Mouse (Mus musculus): ENCODE results near the gene Cables2. TPM values are rescaled to one million over a fixed set of nuclear protein-coding genes. Genes with fewer than 3 reads are reported as not detected.
"Not testable (repeated sequence)": the region's sequence is repeated elsewhere in the genome, so short reads cannot be mapped to it uniquely, and the experiment has no call there.

The Cables2 gene
- polyA plus RNA-seq, 1 experiment from 2014 or later, result 12.7 TPM

- in situ Hi-C loops (cut with MboI; ENCODE audit: low pct_unique_long_range_greater_than_20kb), result no loop called here
Observed at GRCm38 (mm10) chr2:180267955-180268354, 5.3 kb downstream of the Cables2 start.

GRCm38 (mm10) chr2:180262891-180263290, 10.4 kb downstream of the Cables2 start:
- POLR2A ChIA-PET, result interaction anchor here (0.6 kb wide), 1 partner anchor 457 kb away, joined by 3 read pairs; no protein-coding TSS in a partner anchor
- ATAC-seq (no peak), DNase-seq (ENCODE audit: low read depth, low spot score) (no peak)
- TF ChIP-seq CTCF (IDR thresholded peaks at IDR 0.05), result no peak
- CTCF ChIA-PET, result interaction anchor here (1.8 to 2.8 kb wide), 2 partner anchors 9 to 92 kb away, joined by 5 to 10 read pairs; no protein-coding TSS in a partner anchor
- no peaks in the 10 kb centered on the region for H3K27me3 ChIP-seq
- in situ Hi-C loops (cut with MboI; ENCODE audit: low pct_unique_long_range_greater_than_20kb), result no loop called here

More at GRCm38 (mm10) chr2:180267955-180268354, 5.3 kb downstream of the Cables2 start:
- ATAC-seq (no peak), DNase-seq (ENCODE audit: low read depth, low spot score) (no peak)
- no peaks in the 10 kb centered on the region for H3K27me3 ChIP-seq
- ChIA-PET POLR2A (no interaction called here), CTCF (no interaction called here)
- no peak for TF ChIP-seq CTCF (IDR thresholded peaks at IDR 0.05)

GRCm38 (mm10) chr2:180262441-180262840, 10.9 kb downstream of the Cables2 start:
- ChIA-PET POLR2A (no interaction called here), CTCF (interaction anchor here (1.8 to 2.8 kb wide), 2 partner anchors 9 to 92 kb away, joined by 5 to 10 read pairs; no protein-coding TSS in a partner anchor)
- ATAC-seq (no peak), DNase-seq (ENCODE audit: low read depth, low spot score) (no peak)
- in situ Hi-C loops (cut with MboI; ENCODE audit: low pct_unique_long_range_greater_than_20kb), result no loop called here
- TF ChIP-seq CTCF (IDR thresholded peaks at IDR 0.05), result no peak
- H3K27me3 ChIP-seq, result no peaks in the 10 kb centered on the region

- no peak for ATAC-seq
- CTCF ChIA-PET, result interaction anchor here (1.8 to 2.8 kb wide), 2 partner anchors 10 to 91 kb away, joined by 5 to 10 read pairs; no protein-coding TSS in a partner anchor
- no peaks in the 10 kb centered on the region for H3K27me3 ChIP-seq
- TF ChIP-seq CTCF (IDR thresholded peaks at IDR 0.05), result no peak
- POLR2A ChIA-PET, result no interaction called here
- DNase-seq (ENCODE audit: low read depth, low spot score), result no peak
- in situ Hi-C loops (cut with MboI; ENCODE audit: low pct_unique_long_range_greater_than_20kb), result no loop called here
Observed at GRCm38 (mm10) chr2:180261901-180262300, 11.4 kb downstream of the Cables2 start.

GRCm38 (mm10) chr2:180260610-180261480, 12.5 kb downstream of the Cables2 start:
- in situ Hi-C loops (cut with MboI; ENCODE audit: low pct_unique_long_range_greater_than_20kb), result no loop called here
- TF ChIP-seq CTCF (IDR thresholded peaks at IDR 0.05), result no peak
- CTCF ChIA-PET, result interaction anchor here (2.8 kb wide), 1 partner anchor 11 kb away, joined by 10 read pairs; no protein-coding TSS in a partner anchor
- ATAC-seq (no peak), DNase-seq (ENCODE audit: low read depth, low spot score) (no peak)
- POLR2A ChIA-PET, result no interaction called here
- H3K27me3 ChIP-seq, result no peaks in the 10 kb centered on the region

GRCm38 (mm10) chr2:180259826-180260609, 13.3 kb downstream of the Cables2 start:
- not testable (repeated sequence) for DNase-seq (ENCODE audit: low read depth, low spot score); ATAC-seq

GRCm38 (mm10) chr2:180258951-180259484, 14.3 kb downstream of the Cables2 start:
- in situ Hi-C loops (cut with MboI; ENCODE audit: low pct_unique_long_range_greater_than_20kb), result loop anchor here (10.0 kb wide), 2 partner anchors 74 to 184 kb away; partner anchors contain the start of gene Mtg2
- CTCF ChIA-PET, result interaction anchor here (1.7 kb wide), 1 partner anchor 13 kb away, joined by 4 read pairs; no protein-coding TSS in a partner anchor
- ATAC-seq; DNase-seq (ENCODE audit: low read depth, low spot score); H3K27me3 ChIP-seq; POLR2A ChIA-PET: not testable (repeated sequence)

More at GRCm38 (mm10) chr2:180259826-180260609, 13.3 kb downstream of the Cables2 start:
- in situ Hi-C loops (cut with MboI; ENCODE audit: low pct_unique_long_range_greater_than_20kb), result loop anchor here (10.0 kb wide), 2 partner anchors 75 to 185 kb away; partner anchors contain the start of gene Mtg2
- POLR2A ChIA-PET, CTCF ChIA-PET, H3K27me3 ChIP-seq: not testable (repeated sequence)

- in situ Hi-C loops (cut with MboI; ENCODE audit: low pct_unique_long_range_greater_than_20kb), result loop anchor here (10.0 kb wide), 2 partner anchors 73 to 183 kb away; partner anchors contain the start of gene Mtg2
- CTCF ChIA-PET, result interaction anchor here (1.7 kb wide), 1 partner anchor 14 kb away, joined by 4 read pairs; no protein-coding TSS in a partner anchor
Observed at GRCm38 (mm10) chr2:180257963-180258865, 15.1 kb downstream of the Cables2 start.

GRCm38 (mm10) chr2:180257001-180257521, 16.2 kb downstream of the Cables2 start, which contains the start of gene Rps21:
Rps21 (plus strand) TSS chr2:180257377.
- ChIA-PET POLR2A (interaction anchor here (0.6 to 1.7 kb wide), 8 partner anchors 9 to 83 kb away, joined by 3 to 5 read pairs (median 3); no protein-coding TSS in a partner anchor), CTCF (interaction anchor here (1.2 kb wide), 1 partner anchor 18 kb away, joined by 3 read pairs; no protein-coding TSS in a partner anchor)
- in situ Hi-C loops (cut with MboI; ENCODE audit: low pct_unique_long_range_greater_than_20kb), result loop anchor here (10.0 kb wide), 2 partner anchors 72 to 182 kb away; partner anchors contain the start of gene Mtg2
- DNase-seq (ENCODE audit: low read depth, low spot score) (peak; percentile 96), ATAC-seq (peak; percentile 92)
- TF ChIP-seq CTCF (IDR thresholded peaks at IDR 0.05), result no peak
- no peaks in the 10 kb centered on the region for H3K27me3 ChIP-seq

More at GRCm38 (mm10) chr2:180257963-180258865, 15.1 kb downstream of the Cables2 start:
- POLR2A ChIA-PET, result interaction anchor here (1.0 to 1.7 kb wide), 2 partner anchors 9 to 13 kb away, joined by 3 to 4 read pairs; no protein-coding TSS in a partner anchor
- DNase-seq (ENCODE audit: low read depth, low spot score) (no peak), ATAC-seq (no peak)
- no peak for TF ChIP-seq CTCF (IDR thresholded peaks at IDR 0.05)
- H3K27me3 ChIP-seq, result no peaks in the 10 kb centered on the region
